Comparison of ENCODE assay signal across 8 mouse cellular contexts in the genomic region with DNA sequence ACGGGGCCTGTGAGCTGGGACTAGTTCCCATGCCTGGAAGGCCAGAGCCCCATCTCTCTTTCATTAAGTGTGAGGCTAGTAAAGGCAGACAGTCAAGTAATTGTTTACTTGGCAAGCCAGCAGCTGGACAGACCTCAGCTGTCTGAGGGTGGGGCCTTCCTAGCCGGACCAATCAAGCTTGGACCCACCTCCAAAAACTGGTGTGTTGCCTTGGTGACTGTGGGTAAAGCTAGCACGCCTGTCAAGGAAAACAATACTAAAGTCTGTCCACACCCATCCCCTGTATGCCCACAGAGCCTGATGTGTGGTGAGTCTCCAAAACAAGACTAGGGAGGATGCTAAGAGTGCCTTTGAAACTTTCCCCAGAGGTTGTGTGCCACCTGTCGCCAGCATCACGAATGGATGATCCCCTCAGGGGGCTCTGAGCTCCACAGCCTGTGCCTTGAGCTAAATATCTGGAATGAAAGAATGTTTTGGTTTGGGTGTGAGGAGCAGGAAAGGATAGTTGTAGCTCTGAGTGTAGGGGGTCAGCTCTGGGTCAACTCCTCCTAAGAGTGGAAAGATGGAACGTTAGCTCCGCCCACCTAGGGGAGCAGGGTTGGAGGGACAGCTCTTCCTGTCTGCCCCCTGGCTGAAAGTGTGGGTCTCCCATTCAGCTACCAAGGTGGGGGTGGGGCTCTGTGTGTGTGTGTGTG. TPM values are rescaled to one million over a fixed set of nuclear protein-coding genes. Genes with fewer than 3 reads are reported as not detected.
A peak's percentile ranks its signal among the peaks of the same experiment; 100 is the strongest.
DNase-seq lines count a peak whose midpoint lies in the region; ATAC-seq and TF ChIP-seq lines count a peak whose summit lies in the region.

No protein-coding gene starts in this region.

- H3K9ac ChIP-seq in heart, embryonic 13.5 days, result no peak overlapping the region
- no peak overlapping the region for H3K9ac ChIP-seq in kidney, embryonic 16.5 days (replicated peaks; ENCODE audit: low read length)
- H3K9ac ChIP-seq in stomach, embryonic 15.5 days, result no peak overlapping the region

- DNase-seq in layer of hippocampus, adult 2 months (ENCODE audit: low spot score in 2 of 2), result no peak
- DNase-seq in layer of hippocampus, postnatal 25 days (ENCODE audit: extremely low spot score in 1 of 2, low spot score in 1 of 2), result no peak
- DNase-seq in embryo, embryonic 11.5 days (ENCODE audit: low read depth, low spot score), result peak; percentile 43
- peak; percentile 95 for DNase-seq in lung, postnatal 36 days

- WGBS in heart, embryonic 13.5 days, result 33% methylated on average over 7 of the region's 7 CpGs
- WGBS in kidney, embryonic 16.5 days, result 39% methylated on average over 7 of the region's 7 CpGs
- 12% methylated on average over 7 of the region's 7 CpGs for WGBS in stomach, embryonic 15.5 days

- H3K4me3 ChIP-seq in layer of hippocampus, adult 2 months, result no peak overlapping the region; the same call in 1 of the 2 replicates
- H3K4me3 ChIP-seq in heart, embryonic 13.5 days, result no peak overlapping the region
- H3K4me3 ChIP-seq in kidney, embryonic 16.5 days (ENCODE audit: low read length), result no peak overlapping the region
- no peak overlapping the region for H3K4me3 ChIP-seq in stomach, embryonic 15.5 days (replicated peaks)

- peaks cover 3% of the 10 kb centered on the region; the same call in 1 of the 2 replicates for H3K27me3 ChIP-seq in heart, embryonic 13.5 days (replicated peaks)
- H3K27me3 ChIP-seq in kidney, embryonic 16.5 days (ENCODE audit: insufficient read depth, low read length), result no peaks in the 10 kb centered on the region
- no peaks in the 10 kb centered on the region for H3K27me3 ChIP-seq in stomach, embryonic 15.5 days (replicated peaks)

- no peaks in the 10 kb centered on the region for H3K9me3 ChIP-seq in heart, embryonic 13.5 days
- H3K9me3 ChIP-seq in kidney, embryonic 16.5 days (ENCODE audit: low read length), result no peaks in the 10 kb centered on the region
- H3K9me3 ChIP-seq in stomach, embryonic 15.5 days, result no peaks in the 10 kb centered on the region

- peaks cover 59% of the 10 kb centered on the region for H3K4me1 ChIP-seq in heart, embryonic 13.5 days
- peaks cover 39% of the 10 kb centered on the region for H3K4me1 ChIP-seq in kidney, embryonic 16.5 days (ENCODE audit: insufficient read depth, low read length)
- peaks cover 54% of the 10 kb centered on the region for H3K4me1 ChIP-seq in stomach, embryonic 15.5 days

- ATAC-seq in heart, embryonic 13.5 days (ENCODE audit: extremely low read depth, insufficient number of reproducible peaks, low FRiP score, low TSS enrichment), result peak; percentile 32; the same call in 1 of the 2 replicates
- peak; percentile 37; the same call in 1 of the 2 replicates for ATAC-seq in kidney, embryonic 16.5 days (ENCODE audit: low FRiP score, low TSS enrichment)
- ATAC-seq in stomach, embryonic 15.5 days (ENCODE audit: insufficient read depth, low FRiP score, low read depth), result peak; percentile 31; the same call in 1 of the 2 replicates
- ATAC-seq in cerebellum, adult (ENCODE audit: insufficient number of reproducible peaks, low FRiP score, low TSS enrichment), result no peak

- H3K36me3 ChIP-seq in heart, embryonic 13.5 days, result no peaks in the 10 kb centered on the region
- no peaks in the 10 kb centered on the region for H3K36me3 ChIP-seq in kidney, embryonic 16.5 days (ENCODE audit: insufficient read depth, low read length)
- H3K36me3 ChIP-seq in stomach, embryonic 15.5 days, result no peaks in the 10 kb centered on the region

- H3K27ac ChIP-seq in layer of hippocampus, adult 2 months, result 0 out of 2 replicates have a peak overlapping the region, but pooled peaks have one; percentile 14
- H3K27ac ChIP-seq in heart, embryonic 13.5 days (replicated peaks), result peak overlapping the region; percentile 86
- peak overlapping the region; percentile 81 for H3K27ac ChIP-seq in kidney, embryonic 16.5 days (ENCODE audit: low read length)
- H3K27ac ChIP-seq in stomach, embryonic 15.5 days, result peak overlapping the region; percentile 94

- no peak for TF ChIP-seq CTCF in layer of hippocampus, adult 2 months (conservative IDR thresholded peaks at IDR 0.05)

- peak overlapping the region; percentile 56; the same call in 1 of the 2 replicates for H3K4me2 ChIP-seq in heart, embryonic 13.5 days
- no peak overlapping the region for H3K4me2 ChIP-seq in kidney, embryonic 16.5 days (replicated peaks; ENCODE audit: low read depth, low read length)
- peak overlapping the region; percentile 80 for H3K4me2 ChIP-seq in stomach, embryonic 15.5 days

RNA-seq across cellular contexts. Expression of a gene that starts 5.3 kb away (rescaled TPM):
- 10 to 100 TPM; 17.6 to 23.2 TPM for total RNA-seq in layer of hippocampus, adult 2 months (2021)
- 10 to 100 TPM; 25.2 to 25.9 TPM for total RNA-seq in layer of hippocampus, postnatal 25 days (2021)
- polyA plus RNA-seq in heart, embryonic 13.5 days (2015; fragmentation: Nextera tagmentation; extraction: Ambion mirVana), result 2.4 and 3.2 TPM in 2 replicates
- 3.9 and 4.2 TPM in 2 replicates for polyA plus RNA-seq in kidney, embryonic 16.5 days (2015; fragmentation: Nextera tagmentation; extraction: Ambion mirVana)
- 7.0 and 7.8 TPM in 2 replicates for polyA plus RNA-seq in stomach, embryonic 15.5 days (2015; fragmentation: Nextera tagmentation; extraction: Ambion mirVana)

RNA-seq across cellular contexts. Expression of a gene that starts 47.6 kb away (rescaled TPM):
- not detected for total RNA-seq in layer of hippocampus, adult 2 months (2021)
- 1 to 10 TPM in 1 of 2 experiments, under 1 TPM in 1; 0.34 to 1.2 TPM for total RNA-seq in layer of hippocampus, postnatal 25 days (2021)
- polyA plus RNA-seq in heart, embryonic 13.5 days (2015; fragmentation: Nextera tagmentation; extraction: Ambion mirVana), result 0.62 TPM in 1 of 2 replicates, not detected in the other
- polyA plus RNA-seq in kidney, embryonic 16.5 days (2015; fragmentation: Nextera tagmentation; extraction: Ambion mirVana), result 0.40 and 0.81 TPM in 2 replicates
- polyA plus RNA-seq in stomach, embryonic 15.5 days (2015; fragmentation: Nextera tagmentation; extraction: Ambion mirVana), result 0.64 and 0.98 TPM in 2 replicates

Comparison
In these comparisons a context has a peak if more than half of its experiments do, and no peak if none do; other contexts are left out.
1. DNase-seq: peak in embryo, embryonic 11.5 days (single experiment) and lung, postnatal 36 days (single experiment); none in layer of hippocampus, adult 2 months (0 of 2) and layer of hippocampus, postnatal 25 days (0 of 2).
2. H3K27ac ChIP-seq: peak in every context shown above with its lines; median percentile 94 in stomach, embryonic 15.5 days; 86 in heart, embryonic 13.5 days; 81 in kidney, embryonic 16.5 days; 14 in layer of hippocampus, adult 2 months.